Mouse (Mus musculus) heart, adult 9 months (tissue): Measurements from ENCODE around the gene Tfip11.

Experiments used
- DNase-seq, 2 experiments: peaks; one replicate each; pipeline ENCODE4 v3.0.0; 2022; ENCODE audit warnings: low spot score in 2 of 2

Tfip11 gene

DNA sequence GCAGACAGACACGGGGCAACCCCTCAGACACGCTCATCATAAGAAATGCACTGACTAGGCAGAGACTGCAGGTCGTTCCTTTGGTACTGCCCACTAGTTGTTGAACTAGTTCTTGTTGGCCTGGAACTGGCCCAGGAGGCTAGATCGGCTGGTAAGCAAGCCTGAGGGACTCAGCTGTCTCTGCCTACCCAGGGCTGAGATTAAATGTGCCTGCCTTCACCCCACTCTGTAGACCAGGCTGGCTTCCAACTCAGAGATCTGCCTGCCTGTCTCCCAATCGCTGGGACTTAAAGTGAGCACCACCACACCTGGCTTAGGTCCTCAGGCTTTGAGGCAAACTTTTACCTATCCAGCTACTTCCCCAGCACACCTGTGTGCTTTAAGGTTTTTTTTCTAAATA is 5.8 kb upstream of the Tfip11 start:
- DNase-seq: no peak

DNA sequence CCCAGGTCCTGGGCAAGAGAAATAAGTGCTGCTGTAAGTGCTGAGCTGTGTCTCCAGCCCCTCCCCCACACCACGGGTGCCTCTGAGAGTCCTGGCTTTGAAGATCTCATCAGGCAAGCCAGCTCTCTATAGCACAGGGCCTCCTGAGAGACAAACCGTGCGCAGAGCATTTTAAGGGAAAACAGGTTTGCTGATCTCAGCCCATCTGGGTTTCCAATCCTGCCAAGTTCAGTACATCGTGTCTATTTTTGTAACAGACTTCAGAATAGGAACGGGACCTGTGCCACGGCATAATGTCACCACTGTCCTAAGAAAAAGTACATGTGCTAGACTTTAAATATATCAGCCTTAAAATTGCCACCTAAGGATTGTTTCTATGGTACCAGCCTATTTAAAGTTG is 5.2 kb upstream of the Tfip11 start:
- DNase-seq: peak in 1 of 2 experiments; percentile 27

DNA sequence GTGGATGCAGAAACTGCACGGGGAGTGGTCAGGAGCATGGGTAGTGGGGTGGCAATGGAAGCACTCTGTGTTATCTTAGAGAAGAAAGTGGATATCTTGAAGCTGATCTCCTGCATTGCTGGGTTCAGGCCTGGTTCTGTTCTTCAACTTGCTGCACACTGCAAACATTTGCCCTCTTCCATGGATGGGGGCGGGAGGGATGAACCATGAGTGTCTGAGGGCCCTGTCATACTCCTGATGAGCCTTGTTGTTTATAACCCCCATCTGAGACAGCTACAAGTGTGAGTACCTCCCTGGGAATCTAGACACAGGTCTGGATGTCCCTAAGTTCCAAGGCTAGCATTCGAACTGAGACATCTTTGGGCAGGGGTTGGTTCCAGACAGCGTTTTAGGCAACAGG is 4.8 kb upstream of the Tfip11 start:
- no peak for DNase-seq

DNA sequence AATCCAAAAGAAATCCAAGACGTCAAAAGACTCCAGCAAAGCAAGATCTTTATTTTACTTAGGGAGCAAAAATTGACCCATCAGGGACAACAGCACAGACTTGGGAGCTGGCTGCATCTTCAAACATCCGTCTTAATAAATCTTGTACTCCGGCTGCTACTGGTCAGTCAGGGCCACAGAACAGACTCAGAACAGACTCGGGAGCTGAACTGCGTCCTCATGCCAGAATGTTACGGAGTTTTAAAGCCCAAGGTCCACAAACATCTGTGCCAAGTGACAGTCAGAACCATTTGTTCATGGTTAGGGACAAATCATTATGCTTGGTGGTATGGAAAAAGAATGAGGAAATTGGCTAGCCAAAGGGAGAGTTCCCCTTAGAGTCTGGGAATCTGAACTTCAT is 2.9 kb upstream of the Tfip11 start:
- no peak for DNase-seq

DNA sequence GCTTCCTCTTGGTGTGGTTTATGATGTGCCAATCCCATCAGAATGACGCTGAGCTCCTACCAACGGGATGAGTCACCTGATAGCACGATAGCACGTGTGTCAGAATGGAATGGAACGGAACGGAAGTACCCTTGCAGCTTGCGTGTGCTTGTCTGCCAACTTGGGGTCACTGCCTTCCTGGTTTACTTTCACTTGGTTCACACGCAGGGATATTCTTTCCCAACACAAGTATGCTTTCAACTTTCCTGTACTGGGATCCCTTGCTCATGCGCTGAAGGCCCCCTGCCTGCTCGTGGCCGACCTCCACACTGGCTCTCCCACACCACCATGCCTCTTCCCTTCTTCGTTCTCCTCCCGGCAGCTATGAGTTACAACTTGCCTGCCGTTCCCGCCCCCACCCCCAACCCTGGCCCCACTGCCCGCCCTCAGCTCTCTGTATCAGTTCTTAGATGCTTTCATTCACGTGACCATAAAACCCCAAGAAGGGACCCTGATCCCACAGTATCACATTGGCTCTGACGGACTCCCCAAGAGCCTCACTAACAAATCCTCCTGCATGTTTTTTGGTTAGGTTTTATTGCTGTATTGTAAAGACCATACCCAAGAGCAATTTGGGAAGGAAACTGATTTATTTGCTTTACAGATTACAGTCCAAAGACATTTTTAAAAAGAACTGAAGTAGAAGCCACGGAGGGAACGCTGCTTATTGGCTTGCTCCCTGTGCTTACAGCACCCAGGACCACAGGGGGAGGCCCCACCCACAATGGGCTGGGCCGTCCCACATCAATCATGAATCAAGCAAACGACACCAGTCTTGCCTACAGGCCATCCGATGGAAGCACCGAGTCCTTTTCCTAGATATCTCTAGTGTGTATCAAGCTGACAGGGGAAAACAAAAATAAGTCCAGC is 1.3 kb upstream of the Tfip11 start:
- DNase-seq: peak; percentile 50 to 55

DNA sequence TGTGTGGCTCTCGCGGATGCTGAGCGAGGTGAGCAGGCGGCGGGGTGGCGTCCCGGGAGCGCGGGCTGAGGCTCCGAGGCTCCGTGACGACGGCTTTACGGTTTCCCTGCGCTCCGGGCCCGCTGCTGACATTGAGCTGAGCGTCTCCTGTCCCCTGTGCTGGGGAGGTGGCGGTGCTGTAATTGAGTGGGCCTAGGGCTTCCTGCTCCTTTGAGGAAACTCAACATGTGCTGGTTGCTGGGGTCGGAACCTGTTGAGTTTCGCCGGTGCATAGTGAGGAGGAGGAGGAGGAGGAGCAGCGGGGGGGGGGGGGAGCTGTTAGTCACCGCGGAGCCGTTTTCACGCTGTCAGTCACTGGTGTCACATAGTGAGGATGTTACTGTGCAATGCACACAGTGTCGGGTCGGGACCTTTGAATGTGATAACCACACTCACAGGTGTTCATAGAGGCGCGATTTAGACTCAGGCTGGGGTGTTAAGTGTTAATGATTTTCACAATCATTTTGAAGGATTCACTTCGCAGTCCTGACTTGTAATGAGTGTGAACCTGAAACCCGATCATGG is 370 bp downstream of the Tfip11 start:
- DNase-seq: no peak

DNA sequence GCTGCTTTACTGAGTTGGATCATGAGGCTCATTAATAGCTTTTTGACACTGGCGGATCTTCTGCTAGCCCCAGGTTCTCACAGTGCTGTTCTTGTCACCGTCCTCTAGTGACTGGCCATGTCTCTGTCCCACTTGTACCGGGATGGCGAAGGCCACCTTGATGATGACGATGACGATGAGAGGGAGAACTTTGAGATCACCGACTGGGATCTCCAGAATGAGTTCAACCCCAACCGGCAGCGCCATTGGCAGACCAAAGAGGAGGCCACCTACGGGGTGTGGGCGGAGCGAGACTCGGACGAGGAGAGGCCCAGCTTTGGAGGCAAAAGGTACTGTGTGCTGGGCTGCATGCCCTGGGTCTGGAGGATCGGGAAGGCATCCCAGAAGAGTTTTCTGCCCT is 1.7 kb downstream of the Tfip11 start:
- DNase-seq: no peak

DNA sequence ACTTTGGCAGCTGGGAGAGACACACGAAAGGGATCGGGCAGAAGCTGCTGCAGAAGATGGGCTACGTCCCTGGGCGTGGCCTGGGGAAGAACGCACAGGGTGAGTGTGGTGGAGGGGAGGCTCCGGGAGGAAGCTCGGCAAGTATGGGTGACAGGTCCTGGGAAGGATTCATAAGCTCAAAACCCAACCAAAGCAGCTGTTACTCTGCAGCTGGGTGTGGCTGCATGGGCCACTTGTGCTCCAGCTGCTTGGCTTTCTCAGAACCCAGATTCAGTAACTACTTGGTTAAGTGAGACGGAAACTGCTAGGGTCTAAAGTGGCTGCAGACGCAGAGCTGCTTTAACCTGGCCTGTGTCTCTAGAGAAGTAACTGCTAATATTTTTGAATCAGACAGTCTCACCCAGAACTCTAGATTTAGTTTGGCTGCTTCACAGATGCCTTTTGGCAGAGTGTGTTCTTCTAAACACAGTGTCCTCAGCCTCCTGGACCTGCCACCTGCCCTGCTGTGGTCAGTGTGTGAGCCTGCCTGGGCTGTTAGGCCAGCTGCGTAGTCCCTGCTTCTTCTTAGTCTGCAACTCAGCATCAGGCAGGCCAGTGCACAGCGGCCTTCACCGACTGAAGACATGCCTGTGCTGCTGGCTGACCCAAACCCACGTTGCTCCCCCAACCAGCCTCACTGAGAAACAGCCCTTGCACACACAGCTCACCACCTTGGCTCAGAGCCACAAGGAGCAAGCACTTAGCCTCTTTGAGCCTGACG is 3.8 kb downstream of the Tfip11 start:
- DNase-seq: no peak

DNA sequence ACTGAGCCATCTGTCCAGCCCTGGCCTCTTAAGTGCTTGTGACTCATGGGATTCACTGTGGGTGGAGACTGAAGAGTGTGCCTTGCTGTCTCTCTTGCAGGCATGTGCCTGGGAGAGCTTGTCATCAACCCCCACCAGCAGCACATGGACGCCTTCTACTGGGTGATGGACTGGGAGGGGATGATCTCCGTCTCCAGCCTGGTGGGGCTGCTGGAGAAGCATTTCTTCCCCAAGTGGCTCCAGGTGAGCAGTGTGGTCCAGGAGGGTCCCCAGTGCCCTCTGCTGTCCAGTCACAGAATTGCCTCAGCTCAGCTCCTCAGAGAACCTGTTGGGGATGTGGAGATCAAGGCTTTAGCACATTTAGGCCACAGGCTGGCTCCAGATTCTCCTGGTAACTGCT is 9.3 kb downstream of the Tfip11 start:
- DNase-seq: no peak

DNA sequence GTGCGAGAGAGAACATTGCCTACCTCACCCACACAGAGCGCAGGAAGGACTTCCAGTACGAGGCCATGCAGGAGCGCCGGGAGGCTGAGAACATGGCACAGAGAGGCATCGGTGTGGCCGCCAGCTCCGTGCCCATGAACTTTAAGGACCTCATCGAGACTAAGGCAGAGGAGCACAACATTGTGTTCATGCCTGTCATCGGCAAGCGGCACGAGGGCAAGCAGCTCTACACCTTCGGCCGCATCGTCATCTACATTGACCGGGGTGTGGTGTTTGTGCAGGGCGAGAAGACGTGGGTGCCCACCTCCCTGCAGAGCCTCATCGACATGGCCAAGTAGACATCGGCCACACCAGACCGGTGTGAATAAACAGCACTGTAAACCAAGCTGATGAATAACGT is 10.8 kb downstream of the Tfip11 start:
- no peak for DNase-seq

DNA sequence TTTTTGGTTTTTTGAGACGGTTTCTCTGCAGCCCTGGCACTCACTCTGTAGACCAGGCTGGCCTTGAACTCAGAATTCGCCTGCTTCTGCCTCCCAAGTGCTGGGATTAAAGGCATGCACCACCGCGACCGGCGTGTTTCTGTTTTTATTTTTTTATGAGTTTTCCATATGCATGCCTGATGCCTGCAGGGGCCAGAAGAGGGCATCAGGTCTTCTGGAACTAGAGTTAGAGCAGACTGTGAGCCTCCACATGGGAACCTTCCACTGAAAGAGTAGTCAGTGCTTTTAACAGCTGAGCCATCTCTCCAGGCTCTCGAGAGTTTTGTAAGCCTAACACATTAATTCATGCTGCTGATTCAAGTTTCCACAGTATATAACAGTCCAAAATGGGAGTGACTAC is 13.1 kb downstream of the Tfip11 start:
- no peak for DNase-seq

DNA sequence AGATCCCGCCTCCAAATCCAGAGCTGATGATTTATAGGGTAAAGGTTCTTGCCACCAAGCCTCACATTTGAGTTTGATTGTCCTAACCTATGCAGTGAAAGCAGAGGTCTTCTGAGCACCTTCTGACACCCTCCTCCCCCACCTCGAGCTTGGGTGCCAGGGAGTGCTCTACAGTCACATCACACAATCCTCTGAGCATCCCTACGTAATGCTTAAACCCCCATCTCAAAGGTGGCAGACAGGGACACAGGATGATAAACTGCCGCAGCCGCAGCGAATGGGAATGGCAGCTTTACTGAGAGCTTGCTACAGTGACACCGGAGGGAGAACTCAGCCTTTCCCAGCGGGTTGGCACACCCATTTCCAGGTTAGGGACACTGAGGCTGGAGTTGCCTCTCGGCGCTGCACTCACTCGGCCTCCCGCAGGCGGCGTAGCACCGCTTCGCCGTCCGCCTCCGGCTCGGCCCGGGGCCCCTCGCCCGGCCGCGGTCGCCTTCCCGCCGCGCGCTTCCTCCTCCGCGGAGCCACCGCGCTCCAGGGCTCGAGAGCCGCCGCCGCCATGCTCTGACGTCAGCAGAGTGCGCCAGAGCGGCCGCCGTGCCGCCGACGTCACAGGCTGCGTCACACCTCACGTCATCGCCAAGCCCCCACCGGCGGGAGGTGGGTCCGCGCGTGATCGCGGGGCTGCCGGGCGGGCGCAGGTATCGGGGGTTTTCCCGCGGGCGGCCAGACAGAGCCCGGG is 16.5 kb downstream of the Tfip11 start, which contains the start of the genes Srrd and Hps4:
Srrd (minus strand) TSS at position 578 of the 742 bp plus-strand sequence.
Hps4 (plus strand) TSS at position 621 of the 742 bp plus-strand sequence.
- peak; percentile 73 to 78 for DNase-seq

DNA sequence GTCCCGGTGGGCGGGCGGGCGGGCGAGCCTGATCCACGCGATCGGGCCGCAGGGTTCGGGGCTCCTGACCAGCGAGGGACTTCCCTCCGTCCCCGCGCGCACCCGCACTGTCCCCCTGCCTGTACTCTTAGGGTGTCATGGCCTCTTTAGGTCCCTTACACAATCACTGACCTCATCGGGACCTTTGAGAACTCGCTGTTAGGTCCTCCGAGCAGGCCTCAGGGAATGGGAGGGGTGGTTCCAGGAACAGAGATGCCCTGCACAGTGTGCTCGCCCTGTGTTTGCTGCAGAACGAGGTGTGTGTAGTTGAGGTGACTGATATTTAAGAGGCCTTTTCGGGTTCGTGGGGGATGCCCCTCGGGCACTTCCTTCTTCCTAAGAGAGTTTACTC is 17.0 kb downstream of the Tfip11 start:
- DNase-seq: no peak

DNA sequence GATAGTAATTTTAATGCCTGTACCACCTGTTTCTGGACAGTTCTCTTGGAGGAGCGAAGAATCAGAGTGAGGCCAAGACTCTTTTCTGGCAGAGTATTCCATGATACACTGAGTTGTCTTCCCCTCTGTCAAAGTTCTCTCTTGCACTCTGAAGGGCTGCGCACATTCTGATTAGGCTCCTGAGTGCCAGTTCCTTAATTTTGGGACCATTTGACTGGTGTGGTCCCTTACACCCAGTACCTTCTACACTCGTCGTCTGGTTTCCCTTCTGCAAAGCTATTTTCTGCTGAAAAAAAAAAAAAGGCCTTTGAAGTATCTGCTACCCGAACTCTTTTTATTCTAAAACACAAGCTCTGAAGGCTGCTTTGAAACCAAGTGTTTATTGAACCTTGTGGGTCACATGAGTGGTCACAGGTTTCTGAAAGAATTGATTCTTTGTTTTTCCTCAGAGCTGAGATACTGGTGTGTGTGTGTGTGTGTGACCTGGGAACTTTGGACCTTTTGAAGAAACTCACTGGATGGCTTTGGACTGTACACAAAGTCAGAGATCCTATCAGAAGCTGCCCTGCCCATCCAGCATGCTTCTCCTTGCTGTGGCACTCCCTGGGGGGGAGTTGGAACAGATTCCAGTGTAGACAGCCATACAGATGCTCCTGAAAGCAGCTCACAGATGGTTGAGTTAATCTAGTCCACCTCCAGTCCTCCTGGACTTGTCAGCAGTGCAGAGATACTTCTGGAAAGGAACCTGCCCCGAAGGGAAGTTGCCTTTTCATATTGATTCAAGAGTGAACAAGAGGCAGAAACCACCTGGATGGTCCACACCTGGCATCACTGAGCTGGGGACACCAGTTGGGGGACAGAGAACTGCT is 18.2 kb downstream of the Tfip11 start:
- no peak for DNase-seq

DNA sequence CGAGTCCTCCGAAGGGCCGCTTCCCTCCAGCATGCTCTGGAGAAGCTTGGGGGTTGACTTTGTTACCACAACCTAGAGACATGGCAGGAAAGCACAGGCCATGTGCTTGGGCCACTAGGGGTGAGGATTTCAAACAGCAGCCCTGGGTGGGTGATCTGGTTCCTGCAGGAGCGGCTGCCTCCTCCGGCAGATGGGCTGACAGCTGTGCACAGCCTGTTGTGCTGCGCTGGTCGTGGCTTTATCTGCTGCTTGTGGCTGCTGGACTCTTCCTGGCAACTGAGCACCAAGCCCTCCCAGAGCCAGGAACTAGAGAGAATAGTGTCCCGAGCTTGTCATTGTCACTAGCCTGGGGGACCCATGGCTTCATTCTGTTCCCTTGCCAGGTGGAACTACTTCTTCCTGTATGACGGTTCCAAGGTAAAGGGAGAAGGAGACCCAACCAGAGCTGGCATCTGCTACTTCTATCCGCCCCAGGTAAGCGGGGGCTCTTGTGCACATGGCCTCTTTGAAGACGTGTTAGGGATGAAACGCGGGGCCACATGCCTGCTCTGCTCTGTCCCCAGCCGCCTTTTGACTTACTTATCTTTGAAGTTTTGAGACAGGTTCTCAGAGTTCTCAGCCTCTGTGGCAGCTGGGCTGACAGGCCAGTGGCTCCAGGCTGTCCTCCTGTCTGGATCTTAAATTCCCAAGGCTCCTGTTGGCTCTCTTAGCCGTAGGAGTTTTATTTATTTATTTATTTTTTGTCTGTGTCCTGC is 20.2 kb downstream of the Tfip11 start:
- peak in 1 of 2 experiments; percentile 32 for DNase-seq

DNA sequence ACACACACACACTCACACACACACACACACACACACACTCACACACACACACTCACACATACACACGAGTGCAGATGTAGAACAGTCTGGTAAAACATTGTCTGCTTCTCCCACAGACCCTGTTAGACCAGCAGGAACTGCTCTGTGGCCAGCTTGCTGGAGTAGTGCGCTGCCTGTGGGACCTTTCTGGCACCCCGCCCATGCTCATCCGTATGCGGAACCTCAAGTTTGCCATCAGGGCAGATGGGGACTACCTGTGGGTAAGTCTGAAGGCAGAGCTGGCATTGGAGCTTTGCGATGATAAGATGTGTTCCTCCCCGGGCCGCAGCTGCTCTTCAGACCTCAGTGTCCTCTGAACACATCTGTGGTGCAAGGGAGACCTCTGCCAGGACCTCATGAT is 23.0 kb downstream of the Tfip11 start:
- DNase-seq: no peak

DNA sequence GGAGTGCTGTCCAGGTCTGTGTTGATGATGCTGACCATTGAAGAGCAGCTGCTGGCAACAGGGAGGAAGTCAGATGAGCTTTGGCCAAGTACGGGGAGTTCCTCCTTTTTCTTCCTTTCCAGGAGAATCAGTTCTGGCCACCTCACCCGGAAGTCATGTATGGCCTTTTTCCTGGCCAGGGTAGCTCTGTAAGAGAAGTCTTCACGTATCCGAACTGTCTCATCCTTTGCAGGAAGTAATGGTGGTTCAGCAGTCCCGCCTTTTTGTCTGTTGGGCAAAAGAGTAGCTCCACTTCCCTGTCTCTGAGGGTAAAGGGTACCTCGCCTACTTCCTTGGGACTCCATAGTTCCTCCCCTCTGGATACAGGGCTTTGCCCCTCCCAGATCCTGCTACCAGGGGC is 29.3 kb downstream of the Tfip11 start:
- no peak for DNase-seq

DNA sequence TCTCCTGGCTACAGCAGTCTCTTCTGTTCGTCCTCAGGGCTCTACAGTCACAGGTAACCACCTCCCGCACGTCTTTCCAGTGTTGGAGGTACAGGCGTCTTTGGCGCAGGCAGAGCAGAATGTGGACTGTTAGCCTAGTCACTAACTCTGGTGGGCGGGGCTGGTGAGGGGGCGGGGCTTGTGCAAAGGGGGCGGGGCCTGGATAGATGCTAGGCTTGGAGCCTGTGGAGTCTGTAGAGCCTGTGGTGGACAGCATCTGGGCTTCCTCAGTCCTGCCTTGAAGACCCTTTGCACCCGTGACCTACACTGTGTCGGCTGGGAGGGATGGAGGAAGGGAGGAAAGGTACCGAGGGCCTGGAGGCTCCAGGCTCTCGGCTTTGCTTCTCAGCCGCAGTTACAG is 29.8 kb downstream of the Tfip11 start, which contains the start of gene Gm6583:
Gm6583 (minus strand) TSS at position 124 of the 400 bp plus-strand sequence.
- DNase-seq: no peak

DNA sequence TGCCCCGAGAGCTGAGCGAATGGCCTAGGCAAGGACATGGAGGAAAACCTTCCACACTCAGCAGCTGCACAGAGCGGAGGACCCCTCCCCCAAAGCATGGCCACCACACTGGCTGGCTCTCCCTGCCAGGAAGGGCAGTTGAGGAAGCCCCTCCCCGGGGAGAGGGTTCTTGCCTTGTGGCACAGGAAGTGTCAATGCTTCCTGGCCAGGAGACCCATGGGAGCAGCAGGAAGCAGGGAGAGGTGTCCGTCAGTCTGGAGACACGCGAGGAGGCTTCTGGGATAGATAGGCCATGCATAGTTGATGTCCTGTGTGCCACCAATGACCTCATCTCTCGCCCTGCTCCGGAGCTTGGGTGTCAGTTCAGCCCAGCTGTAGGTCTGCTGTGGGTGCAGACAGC is 30.2 kb downstream of the Tfip11 start:
- DNase-seq: peak; percentile 16 to 44

DNA sequence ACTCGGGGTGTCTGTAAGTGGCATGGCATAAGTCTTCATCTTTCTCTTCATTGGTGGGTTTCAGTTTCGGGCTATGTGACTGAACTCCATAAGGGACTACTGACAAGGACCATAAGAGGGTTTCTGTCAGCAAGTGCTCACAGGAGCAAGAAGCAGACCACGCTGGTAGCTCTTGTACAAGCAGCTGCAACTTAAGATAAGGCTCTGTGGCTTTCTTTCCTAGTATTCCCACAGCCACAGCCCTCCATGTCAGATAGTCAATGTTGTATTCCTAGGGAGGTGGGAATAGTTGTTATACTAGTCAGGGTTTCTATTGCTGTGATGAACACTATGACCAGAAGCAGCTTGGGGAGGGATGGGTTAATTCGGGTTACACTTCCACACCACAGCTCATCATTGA is 33.4 kb downstream of the Tfip11 start:
- DNase-seq: no peak
